Mouse (Mus musculus) ES-E14 (cell line): Measurements from ENCODE around the gene Zfp365. TPM values are rescaled to one million over a fixed set of nuclear protein-coding genes. Genes with fewer than 3 reads are reported as not detected.

Experiments
- DNase-seq: peaks from one replicate; pipeline ENCODE4 v3.0.0-alpha.2; 2013; ENCODE audit warnings: low read depth, low spot score
- H3K27ac ChIP-seq: 2 replicates; pipeline ENCODE4 v1.5.1; 2012; ENCODE audit warnings: low read depth, mild to moderate bottlenecking, low read length, moderate library complexity, mixed read lengths; ENCODE audit not compliant: poor library complexity, insufficient read depth, severe bottlenecking
- H3K36me3 ChIP-seq: 2 replicates; pipeline ENCODE4 v1.6.1; 2012; ENCODE audit warnings: mild to moderate bottlenecking, low read length, moderate library complexity, mixed read lengths; ENCODE audit not compliant: control insufficient read depth, poor library complexity, insufficient read depth, severe bottlenecking
- H3K4me1 ChIP-seq, 2 experiments: fragments of 150-350 bp in 1 of 2; sonication (generic) in 1 of 2; 2 replicates each; pipeline ENCODE4 v1.6.1; 2012; ENCODE audit warnings: low read length in 2 of 2, mild to moderate bottlenecking in 1 of 2, mixed read lengths in 1 of 2; ENCODE audit not compliant: control insufficient read depth in 2 of 2, insufficient read depth in 2 of 2, poor library complexity in 1 of 2
- H3K4me3 ChIP-seq, 2 experiments: fragments of 150-350 bp in 1 of 2; sonication (generic) in 1 of 2; 2 replicates each; pipeline ENCODE4 v1.5.1; 2012; ENCODE audit warnings: low read length in 2 of 2, low read depth in 1 of 2, mild to moderate bottlenecking in 1 of 2, mixed read lengths in 1 of 2; ENCODE audit not compliant: insufficient read depth in 1 of 2, poor library complexity in 1 of 2, severe bottlenecking in 1 of 2
- H3K9ac ChIP-seq: 2 replicates; pipeline ENCODE4 v1.6.1; 2012; ENCODE audit warnings: low read depth, mild to moderate bottlenecking, low read length, mixed read lengths; ENCODE audit not compliant: poor library complexity, insufficient read depth, severe bottlenecking
- H3K9me3 ChIP-seq: fragments of 150-350 bp; sonication (generic); 2 replicates; pipeline ENCODE4 v1.6.1; 2012; ENCODE audit warnings: low read depth, mild to moderate bottlenecking, low read length; ENCODE audit not compliant: control insufficient read depth, insufficient read depth
- CHD2 ChIP-seq: IDR thresholded peaks from 2 replicates; pipeline ENCODE4 v1.6.1; 2014; ENCODE audit warnings: mild to moderate bottlenecking, low read depth, low read length, inconsistent platforms
- HCFC1 ChIP-seq: IDR thresholded peaks from 2 replicates; pipeline ENCODE4 v1.6.1; 2012; ENCODE audit warnings: low read length, inconsistent platforms, borderline replicate concordance; ENCODE audit not compliant: insufficient read depth
- MAFK ChIP-seq: IDR thresholded peaks from 2 replicates; pipeline ENCODE4 v1.6.1; 2014; ENCODE audit warnings: mild to moderate bottlenecking, low read depth, low read length, inconsistent platforms; ENCODE audit not compliant: insufficient read depth
- ZC3H11A ChIP-seq: IDR thresholded peaks from 2 replicates; pipeline ENCODE4 v1.6.1; 2012; ENCODE audit warnings: low read depth, mild to moderate bottlenecking, inconsistent platforms, low read length, borderline replicate concordance
- ZNF384 ChIP-seq: IDR thresholded peaks from 2 replicates; pipeline ENCODE4 v1.6.1; 2012; ENCODE audit warnings: low read depth, low read length, inconsistent platforms
- in situ Hi-C, 2 experiments: fragments of 600-800 bp; cut with MboI; formaldehyde crosslinking; loops; one replicate each; pipeline ENCODE4 v1.15.1; 2025; ENCODE audit warnings: low sequenced_read_pairs in 2 of 2, inconsistent platforms in 1 of 2; ENCODE audit not compliant: unreplicated experiment in 2 of 2
- total RNA-seq: library from RNA; depleted of rRNA; stranded (reverse); fragments of 300-350 nt; gene quantifications from 2 replicates; pipeline ENCODE4 v1.2.3, GENCODE M21; 2012; rRNA removed

Gene Zfp365
- total RNA-seq, 1 experiment: 16.1 TPM

- in situ Hi-C loops: no loop called here
- TF ChIP-seq ZNF384 (no peak), HCFC1 (no peak), CHD2 (no peak), ZC3H11A (no peak), MAFK (no peak)
- no peak overlapping the region for H3K4me3 ChIP-seq
These were observed 70.9 kb downstream of the Zfp365 start for GRCm38 (mm10) chr10:67841596-67841995.

GRCm38 (mm10) chr10:67840735-67841134 lies 71.7 kb downstream of the Zfp365 start:
- H3K36me3 ChIP-seq: no peaks in the 10 kb centered on the region
- no peak for DNase-seq
- H3K4me1 ChIP-seq: no peaks in the 10 kb centered on the region
- TF ChIP-seq MAFK: no peak
- TF ChIP-seq ZNF384: no peak
- TF ChIP-seq HCFC1: no peak
- no peak for TF ChIP-seq CHD2
- TF ChIP-seq ZC3H11A: no peak
- H3K9ac ChIP-seq: no peak overlapping the region
- H3K27ac ChIP-seq: no peak overlapping the region
- H3K9me3 ChIP-seq: no peaks in the 10 kb centered on the region
- H3K4me3 ChIP-seq: no peak overlapping the region
- in situ Hi-C loops: no loop called here

More at GRCm38 (mm10) chr10:67841596-67841995, 70.9 kb downstream of the Zfp365 start:
- Histone ChIP-seq H3K4me1 (peaks cover 0 to 6% of the 10 kb centered on the region in 2 experiments; a peak in 1 of 4 replicates), H3K27ac (no peak overlapping the region), H3K36me3 (no peaks in the 10 kb centered on the region), H3K9ac (no peak overlapping the region), H3K9me3 (no peaks in the 10 kb centered on the region)
- DNase-seq: no peak

GRCm38 (mm10) chr10:67839156-67839555 lies 73.3 kb downstream of the Zfp365 start:
- Histone ChIP-seq H3K36me3 (no peaks in the 10 kb centered on the region), H3K9ac (no peak overlapping the region), H3K9me3 (no peaks in the 10 kb centered on the region), H3K4me3 (no peak overlapping the region), H3K27ac (no peak overlapping the region), H3K4me1 (no peaks in the 10 kb centered on the region)
- no peak for DNase-seq
- in situ Hi-C loops: no loop called here
- TF ChIP-seq ZC3H11A (no peak), HCFC1 (no peak), CHD2 (no peak), MAFK (no peak), ZNF384 (no peak)

GRCm38 (mm10) chr10:67836426-67836825 lies 76.0 kb downstream of the Zfp365 start:
- Histone ChIP-seq H3K9ac (no peak overlapping the region), H3K4me3 (no peak overlapping the region), H3K9me3 (no peaks in the 10 kb centered on the region), H3K27ac (no peak overlapping the region), H3K36me3 (no peaks in the 10 kb centered on the region), H3K4me1 (no peaks in the 10 kb centered on the region)
- TF ChIP-seq MAFK: no peak
- TF ChIP-seq ZC3H11A: no peak
- no peak for TF ChIP-seq ZNF384
- TF ChIP-seq HCFC1: no peak
- no peak for TF ChIP-seq CHD2
- in situ Hi-C loops: no loop called here
- no peak for DNase-seq

Other genes with a start within 250 kb of the Zfp365 start
- 6.0 and 7.4 TPM in 2 replicates for gene Rtkn2, start 66.9 kb upstream of the Zfp365 start, total RNA-seq